Mouse (Mus musculus): ENCODE results near the gene Ifi214. TPM values are rescaled to one million over a fixed set of nuclear protein-coding genes. Genes with fewer than 3 reads are reported as not detected.
"Not testable (repeated sequence)": the region's sequence is repeated elsewhere in the genome, so short reads cannot be mapped to it uniquely, and the experiment has no call there.

Gene Ifi214
- not detected in 2 replicates for polyA plus RNA-seq (2015; fragmentation: Nextera tagmentation; extraction: Ambion mirVana)

DNA sequence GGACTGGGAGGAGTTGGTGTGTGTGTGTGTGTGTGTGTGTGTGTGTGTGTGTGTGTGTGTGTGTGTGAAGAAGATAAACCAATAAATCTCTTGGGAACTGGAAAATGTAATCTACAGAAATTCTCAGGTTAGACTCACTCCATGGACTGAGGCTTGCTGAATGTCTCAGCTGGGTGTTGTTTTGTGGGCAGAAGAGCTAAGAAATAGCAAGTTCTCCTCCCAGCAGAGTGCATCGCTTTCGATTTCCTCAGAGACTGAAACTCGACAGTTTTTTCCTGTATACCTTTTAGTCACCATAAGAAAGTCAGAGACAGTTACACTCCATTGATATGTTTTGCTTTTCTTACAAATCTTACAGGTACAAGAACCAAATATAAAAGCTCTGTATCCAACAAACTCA, at the start of gene Ifi214:
Gene Ifi214 (minus strand): TSS at position 167 of the 400 bp plus-strand sequence.
- H3K4me3 ChIP-seq; H3K4me2 ChIP-seq; ATAC-seq (ENCODE audit: low FRiP score); H3K9ac ChIP-seq; H3K4me1 ChIP-seq (replicated peaks); H3K27me3 ChIP-seq; H3K9me3 ChIP-seq; H3K36me3 ChIP-seq; H3K27ac ChIP-seq: not testable (repeated sequence)
- 91% methylated on average over 3 of the region's 3 CpGs for WGBS

DNA sequence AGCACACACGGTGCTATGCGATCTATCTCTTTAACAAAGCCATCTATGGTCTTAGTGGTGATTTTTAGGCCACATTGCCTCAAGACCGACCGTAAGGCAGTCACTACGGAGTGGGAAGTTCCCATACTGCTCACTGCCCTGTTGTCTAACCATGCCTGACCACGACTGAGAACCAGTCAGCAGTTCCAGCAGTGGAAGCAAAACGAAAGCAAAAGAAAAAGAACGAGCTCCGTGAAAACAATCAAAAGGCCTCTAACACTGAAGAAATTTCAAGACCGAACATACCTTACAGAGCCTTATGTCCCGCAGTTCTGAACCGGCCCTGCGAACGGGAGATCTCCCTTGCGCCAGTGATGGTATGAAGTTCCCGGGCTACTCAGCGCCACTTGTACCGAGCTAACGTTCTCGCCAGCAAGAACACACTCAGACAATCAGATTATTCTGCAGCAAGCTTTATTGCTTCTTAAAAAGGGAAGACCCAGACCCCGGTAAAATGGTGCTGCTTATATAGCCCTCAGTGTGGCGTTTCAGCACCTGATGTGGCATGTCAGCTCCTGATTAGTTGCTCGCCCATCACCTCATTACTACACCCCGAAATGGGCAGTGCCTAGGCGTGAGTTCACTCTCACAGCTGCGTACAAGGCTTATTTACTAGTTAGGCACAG, 44.3 kb upstream of the Ifi214 start:
- Histone ChIP-seq H3K36me3 (no peaks in the 10 kb centered on the region), H3K27ac (no peak overlapping the region)
- 92% methylated on average over 26 of the region's 26 CpGs for WGBS

DNA sequence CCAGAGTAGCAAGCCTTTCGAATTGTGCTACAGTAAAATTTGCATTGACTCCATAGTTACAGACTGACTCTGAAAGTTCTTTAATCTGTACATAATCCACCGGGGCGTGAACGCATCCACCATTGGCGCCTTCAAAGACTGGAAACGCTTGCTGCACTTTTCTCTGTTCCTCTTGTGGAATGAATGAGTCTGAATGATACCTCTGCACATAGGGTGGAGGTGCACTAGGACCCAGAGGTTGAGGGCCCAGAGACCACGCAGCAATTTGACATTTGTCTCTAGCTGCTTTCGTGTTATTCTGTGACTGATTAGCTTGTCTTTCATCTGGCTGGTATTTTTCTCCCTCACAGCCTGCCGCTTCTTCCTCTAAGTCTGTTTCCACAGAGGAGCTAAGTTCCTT, 43.3 kb upstream of the Ifi214 start:
- Histone ChIP-seq H3K9ac (no peak overlapping the region), H3K27ac (no peak overlapping the region), H3K27me3 (no peaks in the 10 kb centered on the region), H3K4me2 (no peak overlapping the region), H3K9me3 (peaks cover 28% of the 10 kb centered on the region), H3K4me3 (no peak overlapping the region), H3K4me1 (replicated peaks) (no peaks in the 10 kb centered on the region), H3K36me3 (no peaks in the 10 kb centered on the region)
- 92% methylated on average over 9 of the region's 9 CpGs for WGBS
- no peak for ATAC-seq (ENCODE audit: low FRiP score)

More for the DNA sequence above, 44.3 kb upstream of the Ifi214 start:
- H3K9me3 ChIP-seq = peaks cover 28% of the 10 kb centered on the region
- H3K27me3 ChIP-seq = no peaks in the 10 kb centered on the region
- H3K9ac ChIP-seq = no peak overlapping the region
- H3K4me3 ChIP-seq = no peak overlapping the region
- no peak overlapping the region for H3K4me2 ChIP-seq
- H3K4me1 ChIP-seq (replicated peaks) = no peaks in the 10 kb centered on the region
- ATAC-seq (ENCODE audit: low FRiP score) = no peak

DNA sequence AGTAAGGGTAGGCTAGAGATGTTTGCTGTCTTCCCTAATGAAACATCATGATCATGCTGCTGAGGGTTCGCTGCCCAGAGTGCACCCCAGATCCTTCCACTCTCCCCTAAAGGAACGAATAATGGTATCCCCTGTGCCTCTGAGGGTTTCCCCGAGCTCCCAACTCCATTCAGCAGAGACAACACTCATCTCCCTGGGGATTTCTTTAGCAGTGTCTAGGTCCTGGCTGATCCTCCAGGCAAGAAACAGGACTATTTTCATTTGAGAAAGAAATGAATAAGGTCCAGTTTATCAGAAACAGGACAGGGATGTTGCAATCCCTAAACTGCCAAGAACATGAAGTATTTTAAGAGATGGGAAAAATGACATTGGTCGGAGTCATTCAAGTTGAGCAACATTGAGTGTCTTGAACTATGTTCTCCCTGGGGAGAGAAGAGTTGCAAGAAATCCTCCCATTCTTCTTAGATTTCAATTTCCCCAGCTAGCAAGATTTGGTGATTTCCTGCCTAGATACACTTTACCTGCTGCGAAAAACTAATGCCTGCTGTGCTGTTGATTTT, 14.8 kb upstream of the Ifi214 start:
- not testable (repeated sequence) for H3K4me3 ChIP-seq; H3K4me2 ChIP-seq; H3K27me3 ChIP-seq; H3K9me3 ChIP-seq; ATAC-seq (ENCODE audit: low FRiP score); H3K36me3 ChIP-seq; H3K27ac ChIP-seq; H3K9ac ChIP-seq; H3K4me1 ChIP-seq (replicated peaks)
- 84% methylated on average over 5 of the region's 5 CpGs for WGBS

DNA sequence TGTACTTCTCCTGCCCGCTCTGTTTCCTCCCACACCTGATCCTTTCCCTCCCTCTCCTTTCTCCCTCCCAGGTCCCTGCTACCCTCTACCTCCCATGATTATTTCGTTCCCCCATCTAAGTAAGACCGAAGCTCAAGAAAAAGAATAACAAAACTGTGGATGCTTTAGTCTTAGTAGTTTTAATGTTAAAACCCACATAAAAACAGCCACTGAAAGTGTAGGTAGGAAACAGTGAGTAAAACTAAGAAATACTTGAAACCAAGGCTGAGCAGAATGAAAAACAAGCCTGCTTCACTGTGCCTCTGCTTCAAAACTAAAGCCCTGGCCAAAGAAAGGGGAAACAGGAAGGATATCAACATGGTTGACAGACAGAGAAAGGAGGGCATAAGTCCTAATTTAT, 13.0 kb upstream of the Ifi214 start:
- H3K4me3 ChIP-seq; H3K27ac ChIP-seq; H3K9ac ChIP-seq; H3K27me3 ChIP-seq; ATAC-seq (ENCODE audit: low FRiP score); H3K36me3 ChIP-seq; H3K4me2 ChIP-seq; H3K4me1 ChIP-seq (replicated peaks); H3K9me3 ChIP-seq: not testable (repeated sequence)
- WGBS = 91% methylated on average over 3 of the region's 3 CpGs

DNA sequence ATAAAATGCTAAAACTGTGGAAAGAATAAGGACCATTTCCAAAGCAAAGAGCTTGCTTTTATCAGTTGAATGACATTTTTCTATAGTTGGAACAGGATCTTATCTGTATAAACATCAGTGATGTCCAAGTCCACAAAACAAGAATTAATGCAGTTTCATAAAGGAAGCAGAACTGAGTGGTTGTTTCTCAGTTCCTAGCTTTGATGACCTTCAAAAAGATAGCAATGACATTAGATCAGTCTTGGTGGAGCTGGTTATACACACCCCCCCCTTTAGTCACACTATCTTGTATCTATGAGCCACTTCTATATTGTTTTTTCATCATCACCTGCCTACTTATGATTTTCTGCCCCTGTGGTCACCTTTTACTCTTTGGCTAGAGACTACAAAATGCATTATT, 14.3 kb downstream of the Ifi214 start:
- Histone ChIP-seq H3K4me1 (replicated peaks) (no peaks in the 10 kb centered on the region), H3K27ac (no peak overlapping the region), H3K27me3 (no peaks in the 10 kb centered on the region), H3K9ac (no peak overlapping the region), H3K36me3 (no peaks in the 10 kb centered on the region), H3K4me3 (no peak overlapping the region), H3K4me2 (no peak overlapping the region), H3K9me3 (no peaks in the 10 kb centered on the region)
- ATAC-seq (ENCODE audit: low FRiP score) = no peak

DNA sequence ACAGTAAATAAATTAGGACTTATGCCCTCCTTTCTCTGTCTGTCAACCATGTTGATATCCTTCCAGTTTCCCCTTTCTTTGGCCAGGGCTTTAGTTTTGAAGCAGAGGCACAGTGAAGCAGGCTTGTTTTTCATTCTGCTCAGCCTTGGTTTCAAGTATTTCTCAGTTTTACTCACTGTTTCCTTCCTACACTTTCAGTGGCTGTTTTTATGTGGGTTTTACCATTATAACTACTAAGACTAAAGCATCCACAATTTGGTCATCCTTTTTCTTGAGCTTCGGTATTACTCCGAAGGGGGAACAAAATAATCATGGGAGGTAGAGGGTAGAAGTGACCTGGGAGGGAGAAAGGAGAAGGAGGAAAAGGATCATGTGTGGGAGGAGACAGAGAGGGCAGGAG, 25.2 kb downstream of the Ifi214 start:
- H3K4me3 ChIP-seq; ATAC-seq (ENCODE audit: low FRiP score); H3K4me1 ChIP-seq (replicated peaks); H3K36me3 ChIP-seq; H3K4me2 ChIP-seq; H3K9me3 ChIP-seq; H3K27ac ChIP-seq; H3K27me3 ChIP-seq; H3K9ac ChIP-seq: not testable (repeated sequence)
- WGBS = 95% methylated on average over 2 of the region's 2 CpGs

DNA sequence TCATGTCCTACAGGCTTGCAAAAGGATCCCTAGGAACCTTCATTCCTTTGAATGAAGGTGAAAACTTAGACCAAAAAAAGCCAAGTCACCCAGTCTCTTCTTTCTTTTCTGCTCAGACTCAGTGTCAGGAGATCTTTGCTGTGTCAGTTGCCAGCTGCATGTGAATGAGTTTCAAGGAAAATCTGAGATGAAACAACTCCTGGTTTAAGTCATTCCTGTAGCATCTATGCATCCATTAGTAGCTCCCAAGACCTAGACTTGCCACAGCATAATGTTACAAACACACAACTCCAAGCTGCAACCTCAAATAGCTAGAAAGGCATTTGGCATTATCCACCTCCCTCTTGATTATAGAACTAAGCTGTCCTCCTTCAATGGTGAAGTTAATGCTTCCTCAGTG, 44.3 kb downstream of the Ifi214 start:
- H3K9ac ChIP-seq; H3K27me3 ChIP-seq; H3K36me3 ChIP-seq; H3K4me2 ChIP-seq; H3K4me3 ChIP-seq; ATAC-seq (ENCODE audit: low FRiP score); H3K27ac ChIP-seq; H3K4me1 ChIP-seq (replicated peaks); H3K9me3 ChIP-seq: not testable (repeated sequence)

DNA sequence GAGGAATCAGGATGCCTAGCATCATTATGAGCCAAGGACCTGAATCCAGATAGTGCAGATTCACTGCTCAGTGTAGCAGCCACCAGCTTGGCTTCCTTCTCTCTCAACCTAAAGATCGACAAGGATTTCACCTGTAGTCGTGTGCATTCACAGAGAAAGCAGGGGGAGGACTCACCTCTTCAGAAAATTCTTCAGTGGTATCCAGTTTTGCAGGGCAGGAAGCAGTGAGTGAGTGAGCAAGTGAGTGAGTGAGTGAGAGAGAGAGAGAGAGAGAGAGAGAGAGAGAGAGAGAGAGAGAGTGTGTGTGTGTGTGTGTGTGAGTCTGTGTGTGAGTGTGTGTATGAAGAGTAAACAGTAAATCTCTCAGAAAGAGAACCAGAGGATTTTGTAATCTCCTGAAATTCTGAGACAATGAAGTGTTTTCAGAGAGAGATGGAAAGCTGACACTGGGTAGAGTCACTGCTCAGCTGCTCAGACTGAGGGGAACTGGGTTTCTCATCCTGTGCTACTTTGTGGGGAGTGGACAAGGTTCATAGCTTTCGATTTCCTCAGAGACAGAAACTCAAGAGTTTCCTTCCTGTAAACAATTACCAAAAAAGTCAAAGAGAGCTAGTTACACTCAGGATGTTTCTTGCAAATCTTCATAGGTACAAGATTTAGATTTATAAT, 44.8 kb downstream of the Ifi214 start, which contains the start of gene Ifi206:
Gene Ifi206 (minus strand): TSS at position 230 of the 669 bp plus-strand sequence.
- H3K36me3 ChIP-seq; ATAC-seq (ENCODE audit: low FRiP score); H3K9me3 ChIP-seq; H3K27ac ChIP-seq; H3K27me3 ChIP-seq; H3K4me2 ChIP-seq; H3K4me3 ChIP-seq; H3K9ac ChIP-seq; H3K4me1 ChIP-seq (replicated peaks): not testable (repeated sequence)
- WGBS = 77% methylated on average over 3 of the region's 3 CpGs

DNA sequence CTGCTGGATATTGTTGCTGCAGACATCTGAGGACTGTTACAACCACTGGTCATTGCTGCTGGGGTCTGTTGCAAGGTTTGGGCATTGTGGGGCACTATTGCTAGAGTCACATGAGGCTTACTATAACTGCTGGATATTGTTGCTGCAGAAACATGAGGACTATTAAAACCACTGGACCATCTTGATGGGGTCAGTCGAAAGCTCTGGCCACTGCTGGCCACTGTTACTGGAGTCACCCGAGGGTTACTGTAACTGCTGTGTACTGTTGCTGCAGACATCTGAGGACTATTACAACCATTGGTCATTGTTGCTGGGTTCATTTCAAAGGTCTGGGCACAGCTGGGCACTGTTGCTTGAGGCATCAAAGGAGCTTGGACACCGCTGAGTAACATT, 54.6 kb downstream of the Ifi214 start:
- WGBS = 84% methylated on average over 3 of the region's 3 CpGs
- H3K9me3 ChIP-seq; ATAC-seq (ENCODE audit: low FRiP score); H3K36me3 ChIP-seq; H3K4me2 ChIP-seq; H3K9ac ChIP-seq; H3K4me1 ChIP-seq (replicated peaks); H3K4me3 ChIP-seq; H3K27ac ChIP-seq; H3K27me3 ChIP-seq: not testable (repeated sequence)

DNA sequence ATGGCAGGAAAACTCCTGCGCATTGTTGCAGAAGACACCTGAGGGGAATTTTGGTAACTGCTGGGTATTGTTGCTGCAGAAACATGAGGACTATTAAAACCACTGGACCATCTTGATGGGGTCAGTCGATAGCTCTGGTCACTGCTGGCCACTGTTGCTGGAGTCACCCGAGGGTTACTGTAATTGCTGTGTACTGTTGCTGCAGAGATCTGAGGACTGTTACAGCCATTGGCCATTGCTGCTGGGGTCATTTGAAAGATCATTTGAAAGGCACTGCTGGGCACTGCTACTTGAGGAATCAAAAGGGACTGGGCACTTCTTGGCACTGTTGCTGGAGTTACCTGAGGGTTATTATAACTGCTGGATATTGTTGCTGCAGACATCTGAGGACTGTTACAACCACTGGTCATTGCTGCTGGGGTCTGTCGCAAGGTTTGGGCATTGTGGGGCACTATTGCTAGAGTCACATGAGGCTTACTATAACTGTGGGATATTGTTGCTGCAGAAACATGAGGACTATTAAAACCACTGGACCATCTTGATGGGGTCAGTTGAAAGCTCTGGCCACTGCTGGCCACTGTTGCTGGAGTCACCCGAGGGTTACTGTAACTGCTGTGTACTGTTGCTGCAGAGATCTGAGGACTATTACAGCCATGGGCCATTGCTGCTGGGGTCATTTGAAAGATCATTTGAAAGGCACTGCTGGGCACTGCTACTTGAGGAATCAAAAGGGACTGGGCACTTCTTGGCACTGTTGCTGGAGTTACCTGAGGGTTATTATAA, 55.2 kb downstream of the Ifi214 start:
- ATAC-seq (ENCODE audit: low FRiP score) = not testable (repeated sequence)
- WGBS = 85% methylated on average over 5 of the region's 5 CpGs

More for the DNA sequence above, 55.2 kb downstream of the Ifi214 start:
- not testable (repeated sequence) for H3K9me3 ChIP-seq; H3K4me2 ChIP-seq; H3K9ac ChIP-seq; H3K4me1 ChIP-seq (replicated peaks); H3K36me3 ChIP-seq; H3K27ac ChIP-seq; H3K27me3 ChIP-seq; H3K4me3 ChIP-seq

Data from hindbrain, embryonic 13.5 days (tissue).